Mouse (Mus musculus) kidney, adult 2 months (tissue): ENCODE data around the gene Tspan12. TPM values are rescaled to one million over a fixed set of nuclear protein-coding genes. Genes with fewer than 3 reads are reported as not detected.
A peak's percentile ranks its signal among the peaks of the same experiment; 100 is the strongest.
"Not testable (repeated sequence)": the region's sequence is repeated elsewhere in the genome, so short reads cannot be mapped to it uniquely, and the experiment has no call there.

Source experiments
- DNase-seq: peaks from one replicate; pipeline ENCODE4 v3.0.0; 2021
- H3K27ac ChIP-seq: fragments of 200-500 bp; 2 replicates; pipeline ENCODE4 v1.5.1; 2012; ENCODE audit warnings: low read depth, low read length, control low read depth, inconsistent platforms; ENCODE audit not compliant: insufficient read depth
- H3K27me3 ChIP-seq: fragments of 200-500 bp; replicated peaks from 2 replicates; pipeline ENCODE4 v1.6.1; 2012; ENCODE audit warnings: mild to moderate bottlenecking, moderate library complexity, low read length, inconsistent platforms; ENCODE audit not compliant: control insufficient read depth, insufficient read depth
- H3K36me3 ChIP-seq: fragments of 200-500 bp; 2 replicates; pipeline ENCODE4 v1.6.1; 2012; ENCODE audit warnings: mild to moderate bottlenecking, moderate library complexity, low read length, inconsistent platforms; ENCODE audit not compliant: control insufficient read depth, insufficient read depth
- H3K4me1 ChIP-seq: fragments of 200-500 bp; 2 replicates; pipeline ENCODE4 v1.6.1; 2011; ENCODE audit warnings: low read length; ENCODE audit not compliant: control insufficient read depth, insufficient read depth
- H3K4me3 ChIP-seq: fragments of 200-500 bp; 2 replicates; pipeline ENCODE4 v1.5.1; 2011; ENCODE audit warnings: mild to moderate bottlenecking, low read depth, low read length, control low read depth; ENCODE audit not compliant: insufficient read depth
- CTCF ChIP-seq: fragments of 200-500 bp; conservative IDR thresholded peaks from 2 replicates; pipeline ENCODE4 v1.5.1; 2011; ENCODE audit warnings: low read depth, mild to moderate bottlenecking, control low read depth, low read length, moderate library complexity, mixed read lengths; ENCODE audit not compliant: insufficient read depth, insufficient read length
- POLR2A ChIP-seq: fragments of 200-500 bp; IDR thresholded peaks from one replicate; pipeline ENCODE4 v1.6.1; 2011; ENCODE audit warnings: low read depth, low read length, control low read depth
- WGBS: fragments of 180-500 bp; shearing (Covaris S2); methylation state at CpG from one replicate; pipeline ENCODE4 v1.1.7; 2018; 5-methylcytosine and 5-hydroxymethylcytosine counted together
- polyA plus RNA-seq: library from polyadenylated mRNA; depleted of rRNA; stranded (reverse); fragments of >200 nt; gene quantifications from 2 replicates; pipeline ENCODE4 v1.2.3, GENCODE M21; 2012

The Tspan12 gene
- polyA plus RNA-seq, 1 experiment = 21.7 TPM

- Histone ChIP-seq H3K36me3 (no peaks in the 10 kb centered on the region), H3K27ac (no peak overlapping the region), H3K27me3 (no peaks in the 10 kb centered on the region), H3K4me1 (no peaks in the 10 kb centered on the region), H3K4me3 (no peak overlapping the region)
- no peak for TF ChIP-seq POLR2A
- no peak for TF ChIP-seq CTCF
- DNase-seq = no peak
- 80% methylated on average over 11 of the region's 11 CpGs for WGBS
Observed at GRCm38 (mm10) chr6:21794337-21795071, 57.8 kb downstream of the Tspan12 start.

- H3K27ac ChIP-seq = no peak overlapping the region
- no peaks in the 10 kb centered on the region for H3K4me1 ChIP-seq
- no peaks in the 10 kb centered on the region for H3K36me3 ChIP-seq
- no peak overlapping the region for H3K4me3 ChIP-seq
- DNase-seq = peak; percentile 15
- 71% methylated on average over 7 of the region's 7 CpGs for WGBS
- no peaks in the 10 kb centered on the region for H3K27me3 ChIP-seq
- TF ChIP-seq CTCF (no peak), POLR2A (no peak)
Observed at GRCm38 (mm10) chr6:21791307-21791706, 61.0 kb downstream of the Tspan12 start.

- TF ChIP-seq POLR2A (no peak), CTCF (no peak)
- H3K27me3 ChIP-seq = no peaks in the 10 kb centered on the region
- no peak for DNase-seq
- H3K36me3 ChIP-seq = no peaks in the 10 kb centered on the region
- H3K4me3 ChIP-seq = no peak overlapping the region
- H3K4me1 ChIP-seq = no peaks in the 10 kb centered on the region
- 86% methylated on average over 4 of the region's 4 CpGs for WGBS
- no peak overlapping the region for H3K27ac ChIP-seq
Observed at GRCm38 (mm10) chr6:21790550-21791086, 61.7 kb downstream of the Tspan12 start.

DNA sequence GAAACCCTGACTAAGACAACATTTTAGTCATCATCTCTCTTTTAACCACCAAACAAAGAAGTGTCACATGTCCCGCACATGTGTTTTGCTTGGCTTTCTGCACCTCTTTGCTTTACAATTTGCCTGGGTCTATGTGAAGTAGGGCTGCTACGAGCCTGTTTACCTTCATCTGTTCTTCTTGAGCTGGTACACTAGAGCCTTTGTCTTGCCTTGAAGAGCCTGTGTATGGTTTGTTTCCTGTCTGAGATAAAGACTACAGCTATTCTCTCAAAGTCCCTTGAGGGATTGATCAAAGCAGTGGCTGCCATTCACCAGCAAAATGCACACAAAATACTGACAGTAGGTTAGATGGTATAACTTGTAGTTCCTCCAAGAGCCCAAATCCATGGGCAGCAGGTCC is 62.3 kb downstream of the Tspan12 start:
- no peaks in the 10 kb centered on the region for H3K36me3 ChIP-seq
- DNase-seq = no peak
- WGBS = 86% methylated on average over 2 of the region's 2 CpGs

GRCm38 (mm10) chr6:21789582-21789981 is 62.7 kb downstream of the Tspan12 start:
- H3K4me3 ChIP-seq, H3K36me3 ChIP-seq, H3K4me1 ChIP-seq, H3K27ac ChIP-seq, H3K27me3 ChIP-seq, DNase-seq: not testable (repeated sequence)
- 88% methylated on average over 1 of the region's 1 CpGs for WGBS

More for the DNA sequence above, 62.3 kb downstream of the Tspan12 start:
- Histone ChIP-seq H3K4me1 (no peaks in the 10 kb centered on the region), H3K4me3 (no peak overlapping the region), H3K27ac (no peak overlapping the region), H3K27me3 (no peaks in the 10 kb centered on the region)
- TF ChIP-seq CTCF (no peak), POLR2A (no peak)

GRCm38 (mm10) chr6:21787757-21788156 is 64.6 kb downstream of the Tspan12 start:
- H3K36me3 ChIP-seq = no peaks in the 10 kb centered on the region
- H3K27me3 ChIP-seq = no peaks in the 10 kb centered on the region
- no peaks in the 10 kb centered on the region for H3K4me1 ChIP-seq
- no peak overlapping the region for H3K27ac ChIP-seq
- TF ChIP-seq POLR2A (no peak), CTCF (no peak)
- WGBS = 80% methylated on average over 11 of the region's 11 CpGs
- no peak for DNase-seq
- no peak overlapping the region for H3K4me3 ChIP-seq

DNA sequence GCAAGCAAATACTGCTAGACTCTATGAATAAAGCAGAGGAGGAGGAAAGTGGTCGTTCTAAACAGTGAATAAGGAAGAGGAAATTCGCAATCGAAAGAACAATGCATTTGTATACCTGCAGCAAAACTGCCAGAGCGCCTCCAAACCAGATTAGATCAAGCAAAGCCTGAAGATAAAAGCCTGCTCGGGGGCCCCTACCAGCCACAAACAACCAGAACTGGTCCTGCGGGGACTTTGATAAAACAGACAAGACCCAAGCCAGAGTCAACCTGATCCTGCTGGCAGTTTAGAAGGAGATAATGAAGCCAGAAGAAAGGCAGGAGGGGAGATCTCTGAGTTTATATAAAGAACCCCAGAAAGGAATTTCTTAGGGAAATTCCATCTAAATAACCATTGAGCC is 65.0 kb downstream of the Tspan12 start:
- no peak overlapping the region for H3K4me3 ChIP-seq
- no peak for DNase-seq
- no peaks in the 10 kb centered on the region for H3K36me3 ChIP-seq
- no peak overlapping the region for H3K27ac ChIP-seq
- WGBS = 78% methylated on average over 6 of the region's 6 CpGs
- TF ChIP-seq CTCF = no peak
- TF ChIP-seq POLR2A = no peak
- H3K27me3 ChIP-seq = no peaks in the 10 kb centered on the region
- H3K4me1 ChIP-seq = no peaks in the 10 kb centered on the region
